Mouse (Mus musculus): ENCODE results near the gene Mnat1. TPM values are rescaled to one million over a fixed set of nuclear protein-coding genes. Genes with fewer than 3 reads are reported as not detected.
"Not testable (repeated sequence)": the region's sequence is repeated elsewhere in the genome, so short reads cannot be mapped to it uniquely, and the experiment has no call there.

Gene Mnat1
- polyA plus RNA-seq, 1 experiment, result 0.35 TPM

GRCm38 (mm10) chr12:73113196-73113595 is 10.3 kb upstream of the Mnat1 start, which contains the start of gene Six4:
Gene Six4, minus strand, starts transcription at chr12:73113456.
- H3K9me3 ChIP-seq (ENCODE audit: control insufficient read depth, low read length), result peaks cover 3% of the 10 kb centered on the region; the same call in 1 of the 2 replicates
- peak within 1 kb of the TSS; percentile 42 for H3K4me3 ChIP-seq (replicated peaks)
- no peaks in the 10 kb centered on the region for H3K36me3 ChIP-seq (ENCODE audit: control insufficient read depth)
- peaks cover 80% of the 10 kb centered on the region for H3K27me3 ChIP-seq (ENCODE audit: control insufficient read depth)
- TF ChIP-seq TAL1 (IDR thresholded peaks at IDR 0.05; ENCODE audit: low read length) (no peak), GATA1 (IDR thresholded peaks at IDR 0.05; ENCODE audit: low read length) (no peak)
- H3K4me1 ChIP-seq (ENCODE audit: control insufficient read depth), result no peaks in the 10 kb centered on the region; the same call in 1 of the 2 replicates

- Histone ChIP-seq H3K4me3 (replicated peaks) (peak overlapping the region; percentile 19), H3K9me3 (ENCODE audit: control insufficient read depth, low read length) (no peaks in the 10 kb centered on the region), H3K27me3 (ENCODE audit: control insufficient read depth) (peaks cover 2% of the 10 kb centered on the region; the same call in 1 of the 2 replicates), H3K36me3 (ENCODE audit: control insufficient read depth) (no peaks in the 10 kb centered on the region; the same call in 1 of the 2 replicates), H3K4me1 (ENCODE audit: control insufficient read depth) (peaks cover 17% of the 10 kb centered on the region)
- TF ChIP-seq GATA1 (IDR thresholded peaks at IDR 0.05; ENCODE audit: low read length), result no peak
- TF ChIP-seq TAL1 (IDR thresholded peaks at IDR 0.05; ENCODE audit: low read length), result no peak
Measured at GRCm38 (mm10) chr12:73125250-73125649, 1.7 kb downstream of the Mnat1 start.

- Histone ChIP-seq H3K27me3 (ENCODE audit: control insufficient read depth) (no peaks in the 10 kb centered on the region), H3K36me3 (ENCODE audit: control insufficient read depth) (peaks cover 6% of the 10 kb centered on the region), H3K9me3 (ENCODE audit: control insufficient read depth, low read length) (no peaks in the 10 kb centered on the region), H3K4me3 (replicated peaks) (no peak overlapping the region), H3K4me1 (ENCODE audit: control insufficient read depth) (peaks cover 3% of the 10 kb centered on the region)
- TF ChIP-seq TAL1 (IDR thresholded peaks at IDR 0.05; ENCODE audit: low read length), result no peak
- TF ChIP-seq GATA1 (IDR thresholded peaks at IDR 0.05; ENCODE audit: low read length), result no peak
Measured at GRCm38 (mm10) chr12:73140732-73141131, 17.2 kb downstream of the Mnat1 start.

GRCm38 (mm10) chr12:73147236-73147635 is 23.7 kb downstream of the Mnat1 start:
- H3K9me3 ChIP-seq (ENCODE audit: control insufficient read depth, low read length), result no peaks in the 10 kb centered on the region
- H3K27me3 ChIP-seq (ENCODE audit: control insufficient read depth), result no peaks in the 10 kb centered on the region
- H3K36me3 ChIP-seq (ENCODE audit: control insufficient read depth), result peaks cover 6% of the 10 kb centered on the region
- TF ChIP-seq GATA1 (IDR thresholded peaks at IDR 0.05; ENCODE audit: low read length), result no peak
- TF ChIP-seq TAL1 (IDR thresholded peaks at IDR 0.05; ENCODE audit: low read length), result no peak
- H3K4me1 ChIP-seq (ENCODE audit: control insufficient read depth), result peaks cover 3% of the 10 kb centered on the region
- H3K4me3 ChIP-seq (replicated peaks), result no peak overlapping the region

GRCm38 (mm10) chr12:73151038-73151437 is 27.5 kb downstream of the Mnat1 start:
- H3K27me3 ChIP-seq (ENCODE audit: control insufficient read depth); H3K4me3 ChIP-seq (replicated peaks); H3K36me3 ChIP-seq (ENCODE audit: control insufficient read depth); H3K9me3 ChIP-seq (ENCODE audit: control insufficient read depth, low read length); H3K4me1 ChIP-seq (ENCODE audit: control insufficient read depth): not testable (repeated sequence)

- Histone ChIP-seq H3K27me3 (ENCODE audit: control insufficient read depth) (no peaks in the 10 kb centered on the region), H3K9me3 (ENCODE audit: control insufficient read depth, low read length) (no peaks in the 10 kb centered on the region), H3K4me3 (replicated peaks) (no peak overlapping the region), H3K4me1 (ENCODE audit: control insufficient read depth) (peaks cover 3% of the 10 kb centered on the region), H3K36me3 (ENCODE audit: control insufficient read depth) (no peaks in the 10 kb centered on the region)
- TF ChIP-seq TAL1 (IDR thresholded peaks at IDR 0.05; ENCODE audit: low read length), result no peak
- no peak for TF ChIP-seq GATA1 (IDR thresholded peaks at IDR 0.05; ENCODE audit: low read length)
Measured at GRCm38 (mm10) chr12:73154150-73154549, 30.6 kb downstream of the Mnat1 start.

GRCm38 (mm10) chr12:73160341-73160740 is 36.8 kb downstream of the Mnat1 start:
- peaks cover under 1% of the 10 kb centered on the region for H3K36me3 ChIP-seq (ENCODE audit: control insufficient read depth)
- TF ChIP-seq GATA1 (IDR thresholded peaks at IDR 0.05; ENCODE audit: low read length) (no peak), TAL1 (IDR thresholded peaks at IDR 0.05; ENCODE audit: low read length) (no peak)
- peaks cover under 1% of the 10 kb centered on the region for H3K9me3 ChIP-seq (ENCODE audit: control insufficient read depth, low read length)
- no peaks in the 10 kb centered on the region for H3K27me3 ChIP-seq (ENCODE audit: control insufficient read depth)
- H3K4me3 ChIP-seq (replicated peaks), result no peak overlapping the region
- H3K4me1 ChIP-seq (ENCODE audit: control insufficient read depth), result no peaks in the 10 kb centered on the region

GRCm38 (mm10) chr12:73162408-73163181 is 39.1 kb downstream of the Mnat1 start:
- Histone ChIP-seq H3K4me3 (replicated peaks) (no peak overlapping the region), H3K4me1 (ENCODE audit: control insufficient read depth) (no peaks in the 10 kb centered on the region), H3K36me3 (ENCODE audit: control insufficient read depth) (peaks cover 2% of the 10 kb centered on the region), H3K27me3 (ENCODE audit: control insufficient read depth) (no peaks in the 10 kb centered on the region), H3K9me3 (ENCODE audit: control insufficient read depth, low read length) (peaks cover 3% of the 10 kb centered on the region)
- TF ChIP-seq GATA1 (IDR thresholded peaks at IDR 0.05; ENCODE audit: low read length) (no peak), TAL1 (IDR thresholded peaks at IDR 0.05; ENCODE audit: low read length) (no peak)

- Histone ChIP-seq H3K27me3 (ENCODE audit: control insufficient read depth) (no peaks in the 10 kb centered on the region), H3K4me1 (ENCODE audit: control insufficient read depth) (no peaks in the 10 kb centered on the region), H3K4me3 (replicated peaks) (no peak overlapping the region), H3K36me3 (ENCODE audit: control insufficient read depth) (peaks cover 16% of the 10 kb centered on the region), H3K9me3 (ENCODE audit: control insufficient read depth, low read length) (no peaks in the 10 kb centered on the region; the same call in none of the 2 replicates)
- TF ChIP-seq TAL1 (IDR thresholded peaks at IDR 0.05; ENCODE audit: low read length) (no peak), GATA1 (IDR thresholded peaks at IDR 0.05; ENCODE audit: low read length) (no peak)
Measured at GRCm38 (mm10) chr12:73170794-73171193, 47.3 kb downstream of the Mnat1 start.

Measured in erythroblast, embryonic 14.5 days (primary cell).